Comparison of ENCODE assay signal across 20 mouse cellular contexts in genomic region chr11:54932540-54932939, GRCm38 (mm10). TPM values are rescaled to one million over a fixed set of nuclear protein-coding genes. Genes with fewer than 3 reads are reported as not detected.
A peak's percentile ranks its signal among the peaks of the same experiment; 100 is the strongest.
DNase-seq lines count a peak whose midpoint lies in the region; TF ChIP-seq lines count a peak whose summit lies in the region.
"Had no signal": no experiment of that assay in that cellular context is flagged by ENCODE, and none has a peak within 500 bp of the region (broad histone marks: within the 10 kb centered on the region; RNA-seq: fewer than 3 reads in every experiment).

No protein-coding gene starts in this region.

- TF ChIP-seq CTCF in olfactory bulb, adult 2 months (IDR thresholded peaks at IDR 0.05; ENCODE audit: insufficient read depth, low read depth, low read length) = 0 out of 2 replicates have a peak, but pooled peaks have one; percentile 12

- intact Hi-C loops in heart, postnatal 25 days (cut with DNase I) = loop anchor here (1.0 to 5.0 kb wide), 4 partner anchors 18 to 155 kb away; no protein-coding TSS in a partner anchor

- no peak for TF ChIP-seq POLR2A in olfactory bulb, adult 2 months (IDR thresholded peaks at IDR 0.05; ENCODE audit: insufficient read depth, low read depth, low read length)

- 90% methylated on average over 6 of the region's 6 CpGs for WGBS in olfactory bulb, adult 2 months

- no peak overlapping the region for H3K27ac ChIP-seq in olfactory bulb, adult 2 months (ENCODE audit: insufficient read depth, low read depth, low read length)

- peak; percentile 59 to 62 for DNase-seq in adrenal gland, adult (ENCODE audit: inconsistent age in 2 of 2, low spot score in 1 of 2)
- no peak for DNase-seq in adrenal gland, postnatal 14 days
- DNase-seq in adrenal gland, adult 2 months = peak; percentile 56
- no peak for DNase-seq in adrenal gland, postnatal 4 days (ENCODE audit: low spot score in 2 of 2)
- DNase-seq in heart, adult 11 months = peak; percentile 90
- no peak for DNase-seq in heart, postnatal 25 days (ENCODE audit: low spot score)
- no peak for DNase-seq in embryo, embryonic 10 days (ENCODE audit: low spot score)
- DNase-seq: adrenal gland, adult 8-10 months; adrenal gland, postnatal 10 days; adrenal gland, postnatal 25 days; B cell, adult 2 months; cerebellum, adult 11 months; cerebellum, adult 11-12 months; cerebellum, adult 18-20 months; cerebellum, adult 2 months; cerebellum, adult 8-10 months; cerebellum, adult 9-10 months had no signal

- 0 out of 2 replicates have a peak, but pooled peaks cover 4% of the 10 kb centered on the region for H3K4me1 ChIP-seq in olfactory bulb, adult 2 months (ENCODE audit: control insufficient read depth, insufficient read depth, low read length)

- H3K4me3 ChIP-seq in olfactory bulb, adult 2 months (ENCODE audit: insufficient read depth, low read depth, low read length) = no peak overlapping the region

RNA-seq across cellular contexts. Expression of gene Tnip1, which starts 30.2 kb away (rescaled TPM):
- total RNA-seq in adrenal gland, postnatal 14 days (2021) = 53.8 and 74.2 TPM in 2 replicates
- 10 to 100 TPM; 82.2 to 88.8 TPM for total RNA-seq in adrenal gland, adult 2 months (2021)
- polyA plus RNA-seq in adrenal gland, adult 2 months (2012; rRNA removed) = 59.0 and 63.6 TPM in 2 replicates
- 10 to 100 TPM; 73.4 to 75.0 TPM for total RNA-seq in adrenal gland, postnatal 4 days (2021)
- total RNA-seq in heart, postnatal 25 days (2021) = 10 to 100 TPM; 27.1 to 29.8 TPM
- polyA plus RNA-seq in olfactory bulb, adult 2 months (2012; ENCODE audit: insufficient read depth, insufficient read length, low replicate concordance, missing spikeins) = 110 TPM in 1 of 2 replicates, not detected in the other

RNA-seq across cellular contexts. Expression of gene Gpx3, which starts 30.3 kb away (rescaled TPM):
- 308 and 532 TPM in 2 replicates for total RNA-seq in adrenal gland, postnatal 14 days (2021)
- 100 to 1,000 TPM; 580 to 729 TPM for total RNA-seq in adrenal gland, adult 2 months (2021)
- 256 and 331 TPM in 2 replicates for polyA plus RNA-seq in adrenal gland, adult 2 months (2012; rRNA removed)
- total RNA-seq in adrenal gland, postnatal 4 days (2021) = 100 to 1,000 TPM in 1 of 2 experiments, 10 to 100 TPM in 1; 33.8 to 163 TPM
- total RNA-seq in heart, postnatal 25 days (2021) = 100 to 1,000 TPM; 177 to 178 TPM
- not detected in 2 replicates for polyA plus RNA-seq in olfactory bulb, adult 2 months (2012; ENCODE audit: insufficient read depth, insufficient read length, low replicate concordance, missing spikeins)
- total RNA-seq: CH12.LX, G1E had no signal
- polyA plus RNA-seq: G1E had no signal

Comparison
In these comparisons a context has a peak if more than half of its experiments do, and no peak if none do; other contexts are left out.
1. DNase-seq: peak in adrenal gland, adult (2 of 2), adrenal gland, adult 2 months (single experiment) and heart, adult 11 months (single experiment); none in adrenal gland, postnatal 14 days (single experiment), adrenal gland, postnatal 4 days (0 of 2), heart, postnatal 25 days (single experiment) and embryo, embryonic 10 days (single experiment).